Mouse (Mus musculus): ENCODE results near the gene Polr3e. TPM values are rescaled to one million over a fixed set of nuclear protein-coding genes. Genes with fewer than 3 reads are reported as not detected.
"Not testable (repeated sequence)": the region's sequence is repeated elsewhere in the genome, so short reads cannot be mapped to it uniquely, and the experiment has no call there.

Polr3e gene
- total RNA-seq, 2 experiments from 2014 or later: 22.5 to 23.8 TPM

GRCm38 (mm10) chr7:120910172-120910571 lies 7.4 kb upstream of the Polr3e start:
- DNase-seq: not testable (repeated sequence)

- not testable (repeated sequence) for DNase-seq
Measured at GRCm38 (mm10) chr7:120911268-120911667, 6.3 kb upstream of the Polr3e start.

GRCm38 (mm10) chr7:120913332-120913731 lies 4.2 kb upstream of the Polr3e start:
- DNase-seq: no peak

- DNase-seq: no peak
Measured at GRCm38 (mm10) chr7:120916262-120916875, 1.2 kb upstream of the Polr3e start.

GRCm38 (mm10) chr7:120917279-120917591 lies 309 bp upstream of the Polr3e start:
- DNase-seq: no peak

GRCm38 (mm10) chr7:120918526-120918962 lies 1.0 kb downstream of the Polr3e start:
- peak; percentile 62 for DNase-seq

- no peak for DNase-seq
Measured at GRCm38 (mm10) chr7:120933110-120933509, 15.6 kb downstream of the Polr3e start.

GRCm38 (mm10) chr7:120933680-120934195 lies 16.2 kb downstream of the Polr3e start:
- no peak for DNase-seq

- peak; percentile 71 for DNase-seq
Measured at GRCm38 (mm10) chr7:120934716-120935115, 17.2 kb downstream of the Polr3e start.

- no peak for DNase-seq
Measured at GRCm38 (mm10) chr7:120936522-120936921, 19.0 kb downstream of the Polr3e start.

- no peak for DNase-seq
Measured at GRCm38 (mm10) chr7:120938206-120938605, 20.7 kb downstream of the Polr3e start.

- DNase-seq: peak; percentile 26
Measured at GRCm38 (mm10) chr7:120940343-120940742, 22.8 kb downstream of the Polr3e start.

- DNase-seq: no peak
Measured at GRCm38 (mm10) chr7:120941214-120941613, 23.7 kb downstream of the Polr3e start.

- no peak for DNase-seq
Measured at GRCm38 (mm10) chr7:120942506-120942905, 25.0 kb downstream of the Polr3e start.

GRCm38 (mm10) chr7:120943936-120944509 lies 26.5 kb downstream of the Polr3e start:
- DNase-seq: peak; percentile 26

GRCm38 (mm10) chr7:120953591-120953990 lies 36.0 kb downstream of the Polr3e start:
- DNase-seq: not testable (repeated sequence)

GRCm38 (mm10) chr7:120960116-120960515 lies 42.6 kb downstream of the Polr3e start:
- no peak for DNase-seq

GRCm38 (mm10) chr7:120960601-120961000 lies 43.1 kb downstream of the Polr3e start:
- DNase-seq: no peak

- no peak for DNase-seq
Measured at GRCm38 (mm10) chr7:120961893-120962292, 44.3 kb downstream of the Polr3e start.

- no peak for DNase-seq
Measured at GRCm38 (mm10) chr7:120963126-120963525, 45.6 kb downstream of the Polr3e start.

- no peak for DNase-seq
Measured at GRCm38 (mm10) chr7:120969221-120969620, 51.7 kb downstream of the Polr3e start.

GRCm38 (mm10) chr7:120970112-120970511 lies 52.6 kb downstream of the Polr3e start:
- DNase-seq: no peak

- DNase-seq: not testable (repeated sequence)
Measured at GRCm38 (mm10) chr7:120972471-120972870, 54.9 kb downstream of the Polr3e start.

GRCm38 (mm10) chr7:120974001-120974400 lies 56.5 kb downstream of the Polr3e start:
- DNase-seq: no peak
